Mouse (Mus musculus): ENCODE measurements around the gene Hspa1a.

GRCm38 (mm10) chr17:35018171-35018570, 46.2 kb upstream of the Hspa1a start:
- no peak for TF ChIP-seq POLR2A (IDR thresholded peaks at IDR 0.05; ENCODE audit: insufficient read depth, low read length)
- no peak for TF ChIP-seq CTCF (IDR thresholded peaks at IDR 0.05; ENCODE audit: low read depth, low read length)
- no peak for TF ChIP-seq EP300 (IDR thresholded peaks at IDR 0.05; ENCODE audit: insufficient read depth, low read depth, low read length)

Data from ES-Bruce4 (cell line).